Mouse (Mus musculus) kidney, adult 9 months (tissue): ENCODE measurements at regions not wholly inside any gene's neighbourhood (a gene's known extent, or its start where the extent isn't known, plus 50 kb on each side); places are given as distances from the start of the nearest gene placed in this dataset.
"Not testable (repeated sequence)": the region's sequence is repeated elsewhere in the genome, so short reads cannot be mapped to it uniquely, and the experiment has no call there.

ENCODE experiments used
- DNase-seq: peaks from one replicate; pipeline ENCODE4 v3.0.0; 2022

DNA sequence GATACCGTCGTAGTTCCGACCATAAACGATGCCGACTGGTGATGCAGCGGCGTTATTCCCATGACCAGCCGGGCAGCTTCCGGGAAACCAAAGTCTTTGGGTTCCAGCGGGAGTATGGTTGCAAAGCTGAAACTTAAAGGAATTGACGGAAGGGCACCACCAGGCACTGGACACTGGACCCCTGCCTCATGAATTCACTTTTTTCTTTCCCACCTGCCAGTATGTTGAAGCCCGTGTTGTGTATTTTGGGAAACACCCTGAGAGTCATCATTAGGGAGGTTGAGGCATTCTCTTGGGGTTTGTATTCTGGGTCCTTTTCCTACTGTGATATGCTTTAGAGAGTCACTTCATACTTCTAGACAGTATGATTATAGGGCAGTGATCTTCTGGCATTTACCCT is 197.9 kb downstream of the Samd9l start:
- not testable (repeated sequence) for DNase-seq

DNA sequence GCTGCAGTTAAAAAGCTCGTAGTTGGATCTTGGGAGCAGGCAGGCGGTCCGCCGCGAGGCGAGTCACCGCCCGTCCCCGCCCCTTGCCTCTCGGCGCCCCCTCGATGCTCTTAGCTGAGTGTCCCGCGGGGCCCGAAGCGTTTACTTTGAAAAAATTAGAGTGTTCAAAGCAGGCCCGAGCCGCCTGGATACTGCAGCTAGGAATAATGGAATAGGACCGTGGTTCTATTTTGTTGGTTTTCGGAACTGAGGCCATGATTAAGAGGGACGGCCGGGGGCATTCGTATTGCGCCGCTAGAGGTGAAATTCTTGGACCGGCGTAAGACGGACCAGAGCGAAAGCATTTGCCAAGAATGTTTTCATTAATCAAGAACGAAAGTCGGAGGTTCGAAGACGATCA is 198.3 kb downstream of the Samd9l start:
- no peak for DNase-seq

DNA sequence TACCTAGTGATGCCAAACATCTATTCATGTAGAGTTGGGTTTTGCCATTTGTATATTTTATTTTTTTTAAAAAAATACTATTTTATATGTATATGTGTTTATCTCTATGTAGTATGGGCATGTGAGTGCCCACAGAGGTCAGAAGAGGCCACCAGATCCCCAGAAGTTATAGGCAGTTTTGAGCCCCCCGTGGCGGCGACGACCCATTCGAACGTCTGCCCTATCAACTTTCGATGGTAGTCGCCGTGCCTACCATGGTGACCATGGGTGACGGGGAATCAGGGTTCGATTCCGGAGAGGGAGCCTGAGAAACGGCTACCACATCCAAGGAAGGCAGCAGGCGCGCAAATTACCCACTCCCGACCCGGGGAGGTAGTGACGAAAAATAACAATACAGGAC is 198.8 kb downstream of the Samd9l start:
- DNase-seq, result peak; percentile 15

DNA sequence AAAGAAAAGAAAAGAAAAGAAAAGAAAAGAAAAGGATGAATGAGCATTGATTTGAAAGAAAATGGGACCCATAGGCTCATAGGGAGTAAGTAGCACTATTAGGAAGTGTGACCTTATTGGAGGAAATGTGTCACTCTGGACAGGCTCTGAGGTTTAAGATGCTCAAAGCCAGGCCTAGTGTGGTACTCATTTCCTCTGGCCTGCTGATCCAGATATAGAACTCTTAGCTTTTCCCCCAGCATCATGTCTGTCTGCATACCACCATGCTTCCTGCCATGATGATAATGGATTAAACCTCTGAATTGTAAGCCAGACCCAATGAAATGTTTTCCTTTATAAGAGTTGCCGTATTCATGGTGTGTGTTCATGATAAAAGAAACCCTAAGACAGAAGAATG is 206.9 kb downstream of the Samd9l start:
- DNase-seq, result not testable (repeated sequence)

DNA sequence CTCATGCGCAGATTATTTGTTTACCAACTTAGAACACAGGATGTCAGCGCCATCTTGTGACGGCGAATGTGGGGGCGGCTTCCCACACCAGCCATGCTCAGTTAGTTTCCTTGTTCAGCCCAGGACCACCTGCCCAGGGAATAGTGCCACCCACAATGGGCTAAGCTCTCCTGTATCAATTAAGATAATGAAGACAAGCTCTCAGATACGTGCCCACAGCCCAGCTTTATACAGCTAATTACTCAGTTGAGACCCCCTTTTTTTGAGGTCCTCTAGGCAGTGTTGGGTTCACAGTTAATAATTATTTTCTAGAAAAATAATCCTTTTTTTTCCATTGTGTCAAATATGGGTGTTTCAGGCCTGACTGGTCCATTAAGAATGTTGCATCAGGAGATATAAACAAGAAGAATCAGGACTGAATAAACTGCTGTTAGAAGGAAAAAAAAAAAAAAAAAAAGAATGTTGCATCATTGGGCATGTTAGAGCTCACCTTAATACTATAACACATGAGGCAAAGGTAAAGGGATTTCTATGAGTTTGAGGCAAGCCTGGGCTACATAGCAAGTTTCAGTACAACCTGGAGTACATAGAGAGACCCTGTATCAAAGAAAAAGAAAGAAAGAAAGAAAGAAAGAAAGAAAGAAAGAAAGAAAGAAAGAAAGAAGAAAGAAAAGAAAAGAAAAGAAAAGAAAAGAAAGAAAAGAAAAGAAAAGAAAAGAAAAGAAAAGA is 207.5 kb downstream of the Samd9l start:
- not testable (repeated sequence) for DNase-seq

DNA sequence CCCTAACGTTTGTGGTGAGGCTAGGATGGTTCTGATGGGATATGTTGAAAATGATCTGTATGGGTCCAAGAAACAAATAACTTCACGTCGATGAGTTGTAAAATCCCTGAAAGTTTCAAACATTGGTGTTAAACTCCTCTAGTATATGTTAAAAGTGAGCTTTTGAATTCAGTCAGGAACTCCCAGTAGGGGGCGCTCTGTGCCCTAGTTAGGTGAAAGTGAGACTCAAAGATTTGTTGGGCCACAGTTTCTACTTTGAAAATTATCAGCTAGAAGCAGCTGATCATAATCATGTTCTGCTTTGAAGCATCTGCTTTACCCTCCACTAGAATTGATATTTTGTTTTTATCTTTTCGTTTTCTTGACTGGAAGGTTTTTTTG is 215.6 kb downstream of the Samd9l start:
- DNase-seq, result peak; percentile 81

DNA sequence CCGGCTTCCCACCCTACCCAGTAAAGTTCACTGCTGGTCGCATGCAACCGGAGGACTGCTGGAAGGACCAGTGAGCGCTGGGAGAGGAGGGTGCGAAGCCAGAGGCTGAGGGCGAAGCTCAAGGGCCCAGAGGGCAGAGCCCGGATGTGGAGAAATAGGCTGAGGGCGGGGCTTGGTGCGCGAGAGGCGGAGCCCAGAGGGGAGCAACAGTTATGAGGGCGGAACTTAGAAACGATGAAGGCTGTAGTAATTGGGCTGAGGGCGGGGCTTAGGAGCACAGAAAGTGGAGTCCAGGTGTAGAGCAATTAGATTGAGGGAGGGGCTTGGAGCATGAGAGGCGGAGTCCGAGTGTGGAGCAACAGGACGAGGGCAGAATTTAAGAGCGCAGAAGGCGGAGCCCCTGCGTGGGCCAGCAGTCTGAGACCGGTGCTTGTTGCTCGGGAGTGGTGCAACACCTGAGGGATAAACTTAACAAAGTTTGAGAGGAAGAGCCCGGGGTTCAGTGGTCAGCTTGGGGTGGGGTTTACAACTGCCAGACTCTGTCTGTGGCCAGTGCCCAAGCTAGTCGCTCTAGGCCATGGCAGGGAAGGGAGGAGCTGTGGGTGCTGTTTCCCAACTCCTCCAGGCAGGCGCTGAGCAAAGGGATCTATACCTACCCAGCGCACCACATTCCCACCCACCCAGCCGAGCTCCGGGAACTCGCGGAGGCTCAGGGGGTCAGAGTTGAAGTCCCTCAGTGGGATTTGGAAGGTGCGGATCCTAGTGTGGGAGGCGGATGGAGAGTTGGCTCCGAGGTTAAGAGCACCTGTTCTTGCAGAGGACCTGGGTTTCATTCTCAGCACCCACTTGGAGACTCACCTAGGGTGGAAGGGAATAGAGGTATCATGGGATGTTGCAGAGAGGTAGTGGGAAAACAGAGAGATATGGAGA is 216.2 kb downstream of the Samd9l start:
- peak; percentile 65 for DNase-seq

DNA sequence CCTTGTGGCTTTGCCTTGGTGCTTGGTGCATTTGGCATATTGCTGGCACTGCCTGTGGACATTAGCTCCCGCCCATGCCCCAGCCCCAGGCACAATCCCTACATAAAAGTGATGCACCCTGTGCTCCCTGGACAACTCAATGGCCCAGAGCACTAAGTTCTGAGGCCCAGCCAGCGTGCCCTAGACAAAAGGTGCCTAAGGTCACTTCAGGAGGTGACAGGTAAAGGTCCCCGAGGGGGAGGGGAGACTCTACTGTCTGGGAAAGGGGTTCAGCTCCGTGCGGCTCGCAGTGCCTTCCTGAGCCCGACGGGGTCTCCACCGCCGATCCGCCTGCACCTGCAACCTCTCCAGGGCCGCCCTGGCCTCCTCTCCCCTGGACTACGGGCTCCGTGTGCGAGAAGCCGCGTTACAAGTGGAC is 216.9 kb downstream of the Samd9l start:
- not testable (repeated sequence) for DNase-seq

DNA sequence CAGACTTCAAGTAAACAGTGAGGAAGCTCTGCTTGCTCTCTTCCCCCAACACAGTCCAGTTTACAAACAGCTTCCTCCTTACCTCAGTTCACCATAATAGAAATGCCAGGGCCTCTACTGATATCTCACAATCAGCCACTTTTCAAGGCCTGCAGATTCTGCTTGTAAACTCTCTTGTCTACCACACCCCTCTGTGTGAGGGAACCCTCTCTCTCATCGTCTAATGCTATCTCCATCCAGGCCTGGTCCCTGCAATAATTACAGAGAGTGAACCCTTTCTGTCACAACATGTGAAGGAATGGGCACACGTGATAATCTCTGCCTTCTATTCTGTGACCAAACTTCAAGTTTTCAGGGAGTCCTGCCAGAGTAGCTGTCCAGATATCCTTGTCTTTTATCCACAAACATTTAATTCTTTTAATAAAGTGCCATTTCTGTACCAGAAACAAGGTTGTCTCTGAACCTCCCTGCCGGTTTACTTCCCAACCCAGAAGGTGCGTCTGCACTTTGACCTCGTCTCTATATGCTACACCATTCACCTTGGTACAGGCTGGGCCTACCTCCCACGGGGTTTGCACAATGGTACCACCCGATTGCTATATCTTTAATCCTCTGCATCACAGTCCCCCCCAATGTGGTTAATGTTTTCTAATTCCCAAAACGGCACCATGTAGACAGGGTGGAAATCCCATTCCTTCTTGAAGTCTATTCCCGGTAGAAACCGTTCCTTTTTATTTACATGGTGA is 219.6 kb downstream of the Samd9l start:
- not testable (repeated sequence) for DNase-seq

DNA sequence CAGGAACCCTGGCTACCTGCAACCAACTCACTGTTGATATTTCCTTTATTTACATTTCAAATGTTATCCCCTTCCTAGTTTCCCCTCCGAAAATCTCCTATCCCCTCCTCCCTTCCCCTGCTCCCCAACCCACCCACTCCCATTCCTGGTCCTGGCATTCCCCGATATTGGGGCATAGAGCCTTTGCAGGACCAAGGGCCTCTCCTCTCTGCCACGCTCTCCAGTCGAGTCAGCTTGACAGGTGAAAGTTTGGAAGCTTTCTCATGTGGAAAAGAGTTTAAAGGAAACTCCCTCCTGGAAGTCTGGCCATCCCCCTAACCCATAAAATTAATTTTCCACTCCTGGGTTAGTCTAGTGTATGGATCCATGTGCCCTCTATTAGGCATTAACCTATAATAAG is 229.9 kb downstream of the Samd9l start:
- DNase-seq, result not testable (repeated sequence)

DNA sequence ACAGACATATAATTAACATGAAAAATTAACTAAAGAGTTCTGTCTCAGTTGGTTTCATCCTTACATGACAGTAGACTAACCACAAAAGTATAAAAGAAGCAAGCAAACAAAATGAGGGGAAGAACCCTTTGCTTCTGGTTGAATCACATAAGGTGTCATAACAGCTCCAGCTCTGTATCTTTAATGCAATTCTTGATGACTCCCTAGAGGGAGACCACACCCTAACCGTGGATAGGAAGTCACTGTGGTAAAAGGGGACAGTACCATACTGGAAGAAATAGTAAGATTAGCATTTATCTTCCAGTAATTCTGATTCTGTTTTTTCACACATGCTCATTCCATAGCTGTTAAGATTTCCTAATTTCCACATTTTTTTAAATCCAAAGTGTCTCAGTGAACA is 233.2 kb downstream of the Samd9l start:
- not testable (repeated sequence) for DNase-seq

DNA sequence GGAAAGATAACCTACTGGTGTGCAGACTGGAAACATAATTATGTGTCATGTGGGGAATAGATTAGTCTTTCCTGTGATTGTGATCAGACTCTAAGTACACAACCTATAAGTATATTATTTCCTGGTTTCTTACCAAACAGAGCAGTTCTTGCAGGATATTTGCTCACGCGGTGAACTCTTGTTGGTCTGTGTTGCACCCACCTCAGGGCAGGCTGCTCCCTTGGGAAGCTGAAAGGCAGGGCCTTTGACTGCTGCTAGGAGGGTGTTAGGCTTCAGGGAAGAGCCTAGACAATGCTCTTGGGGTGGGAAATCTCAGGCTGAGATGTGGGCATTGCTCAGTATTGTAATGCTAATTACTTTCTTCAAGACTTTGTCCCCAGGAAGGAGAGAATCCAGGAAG is 247.5 kb downstream of the Samd9l start:
- not testable (repeated sequence) for DNase-seq

DNA sequence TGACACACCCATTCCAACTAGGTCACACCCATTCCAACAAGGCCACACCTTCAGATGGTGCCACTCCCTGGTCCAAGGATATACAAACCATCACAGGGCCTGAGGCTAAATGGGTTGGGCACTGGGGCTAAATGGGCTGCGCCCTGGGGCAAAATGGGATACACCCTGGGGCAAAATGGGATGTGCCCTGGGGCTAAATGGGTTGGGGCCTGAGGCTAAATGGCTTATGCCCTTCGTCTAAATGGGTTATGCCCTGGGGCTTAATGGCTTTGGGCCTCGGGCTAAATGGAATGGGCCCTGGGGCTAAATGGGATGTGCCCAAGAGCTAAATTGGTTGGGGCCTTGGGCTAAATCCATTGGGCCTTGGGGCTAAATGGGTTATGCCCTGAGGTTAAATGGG is 261.5 kb downstream of the Samd9l start:
- DNase-seq, result not testable (repeated sequence)

DNA sequence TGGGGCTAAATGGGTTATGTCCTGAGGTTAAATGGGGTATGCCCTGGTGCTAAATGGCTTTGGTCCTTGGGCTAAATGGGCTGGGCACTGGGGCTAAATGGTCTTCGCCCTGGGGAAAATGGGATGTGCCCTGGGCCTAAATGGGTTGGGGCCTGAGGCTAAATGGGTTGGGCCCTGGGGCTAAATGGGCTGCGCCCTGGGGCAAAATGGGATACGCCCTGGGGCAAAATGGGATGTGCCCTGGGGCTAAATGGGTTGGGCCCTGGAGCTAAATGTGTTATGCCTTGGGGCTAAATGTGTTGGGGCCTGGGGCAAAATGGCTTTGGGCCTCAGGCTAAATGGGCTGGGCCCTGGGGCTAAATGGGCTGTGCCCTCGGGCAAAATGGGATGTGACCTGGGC is 265.6 kb downstream of the Samd9l start:
- DNase-seq, result not testable (repeated sequence)

DNA sequence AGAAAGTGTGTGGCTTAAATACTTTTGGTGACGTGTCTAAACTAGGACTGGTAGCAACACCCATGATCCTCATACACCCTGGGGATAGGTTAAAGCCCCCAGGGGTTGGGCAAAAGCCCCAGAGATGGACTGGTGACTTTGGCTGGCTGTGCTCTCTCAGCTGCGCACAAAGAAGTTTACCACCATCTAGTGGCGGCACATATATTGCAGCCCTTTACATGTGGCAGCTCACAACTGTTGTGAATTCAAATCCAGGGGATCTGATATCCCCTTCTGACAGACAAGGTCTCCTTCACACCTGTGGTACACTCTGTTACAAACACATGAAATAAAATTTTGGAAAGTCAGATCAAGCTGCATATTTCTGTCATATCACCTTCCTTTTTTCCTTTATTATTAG is 283.1 kb downstream of the Samd9l start:
- not testable (repeated sequence) for DNase-seq
